ENCODE assay signal across 28 mouse cellular contexts in the genomic region with DNA sequence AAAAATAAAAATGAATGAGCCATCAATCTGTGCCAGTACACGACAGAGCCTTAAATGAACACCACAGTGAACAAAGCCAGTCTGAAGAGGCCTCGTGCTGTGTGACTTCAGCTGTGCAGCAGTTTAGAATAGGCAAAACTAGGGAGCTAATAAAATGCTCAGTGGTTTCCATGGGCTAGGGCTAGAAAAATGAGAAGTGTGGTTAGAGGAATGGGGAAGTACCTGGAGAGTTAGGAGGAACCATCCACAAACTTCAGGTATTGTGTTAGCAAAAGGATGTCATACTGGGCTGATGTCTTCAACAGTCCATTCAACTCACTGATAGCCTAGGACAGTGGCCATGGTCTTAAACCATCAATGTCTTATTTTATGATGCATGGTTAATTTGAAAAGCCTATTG.
DNase-seq lines count a peak whose midpoint lies in the region; ATAC-seq and TF ChIP-seq lines count a peak whose summit lies in the region.
"Had no signal": no experiment of that assay in that cellular context is flagged by ENCODE, and none has a peak within 500 bp of the region (broad histone marks: within the 10 kb centered on the region; RNA-seq: fewer than 3 reads in every experiment).

No protein-coding gene starts in this region.

- DNase-seq in A20 (ENCODE audit: low read depth, low spot score) (peak; percentile 12), MEL (ENCODE audit: low read depth, low spot score) (peak; percentile 6)
- no peak for DNase-seq in thymus, postnatal 25 days
- DNase-seq in thymus, adult 18-20 months, result no peak
- DNase-seq in frontal cortex, postnatal 25 days (ENCODE audit: low spot score in 2 of 2), result no peak
- DNase-seq in right cerebral cortex, adult 2 months (ENCODE audit: low spot score in 2 of 2), result no peak
- DNase-seq: adrenal gland, postnatal 10 days; B cell, adult 2 months; cerebellum, adult 11 months; cerebellum, adult 2 months; cerebellum, adult 9-11 months; cerebellum, postnatal 25 days; embryo, embryonic 11 days; forebrain, postnatal 0 days; gastrocnemius, postnatal 36 days; heart, adult 2 months; heart, postnatal 14 days; heart, postnatal 4 days had no signal

- no peak for TF ChIP-seq RAD21 in MEL (IDR thresholded peaks at IDR 0.05; ENCODE audit: low read depth, low read length)

- no peak overlapping the region for H3K9ac ChIP-seq in MEL (ENCODE audit: control insufficient read depth, low read depth, low read length, poor library complexity, severe bottlenecking)
- H3K9ac ChIP-seq: forebrain, embryonic 13.5 days; forebrain, postnatal 0 days; heart, embryonic 13.5 days; hindbrain, embryonic 12.5 days; hindbrain, embryonic 15.5 days had no signal

- no peaks in the 10 kb centered on the region for H3K9me3 ChIP-seq in MEL (replicated peaks; ENCODE audit: insufficient read depth, low read length)
- H3K9me3 ChIP-seq: forebrain, embryonic 10.5 days; forebrain, embryonic 13.5 days; heart, embryonic 10.5 days; heart, embryonic 13.5 days; hindbrain, embryonic 12.5 days; hindbrain, embryonic 15.5 days had no signal

- no peaks in the 10 kb centered on the region for H3K4me1 ChIP-seq in MEL (ENCODE audit: control insufficient read depth in 1 of 2, insufficient read depth in 2 of 2, low read length in 2 of 2)
- H3K4me1 ChIP-seq: hindbrain, embryonic 15.5 days had no signal

- no peaks in the 10 kb centered on the region for H3K27me3 ChIP-seq in MEL (ENCODE audit: control insufficient read depth in 1 of 2, insufficient read depth in 2 of 2, low read length in 2 of 2)
- H3K27me3 ChIP-seq: forebrain, embryonic 13.5 days; heart, embryonic 13.5 days; hindbrain, embryonic 12.5 days; hindbrain, embryonic 15.5 days; Patski had no signal

- ATAC-seq in granulocyte monocyte progenitor cell, adult 5-6 weeks (replicated peaks; ENCODE audit: poor library complexity, severe bottlenecking), result peak; percentile 77
- peak; percentile 78 for ATAC-seq in megakaryocyte progenitor cell, adult 5-6 weeks (replicated peaks; ENCODE audit: poor library complexity)
- ATAC-seq: forebrain, embryonic 13.5 days; forebrain, postnatal 0 days; intestine, postnatal 0 days had no signal

- TF ChIP-seq POLR2A in MEL (IDR thresholded peaks at IDR 0.05; ENCODE audit: control insufficient read depth in 1 of 2, insufficient read depth in 1 of 2, low read depth in 1 of 2, low read length in 2 of 2, poor library complexity in 1 of 2), result no peak

- no peak overlapping the region for H3K4me3 ChIP-seq in MEL (ENCODE audit: control insufficient read depth in 1 of 2, insufficient read depth in 1 of 2, low read depth in 2 of 2, low read length in 2 of 2)
- H3K4me3 ChIP-seq: forebrain, embryonic 10.5 days; forebrain, embryonic 13.5 days; heart, adult 2 months; heart, embryonic 10.5 days; heart, embryonic 13.5 days; hindbrain, embryonic 12.5 days; hindbrain, embryonic 15.5 days had no signal

- no peak for TF ChIP-seq EP300 in MEL (IDR thresholded peaks at IDR 0.05; ENCODE audit: low read depth in 1 of 2, low read length in 2 of 2)

- no peak for TF ChIP-seq CTCF in MEL (IDR thresholded peaks at IDR 0.05 in 2 of 3, conservative IDR thresholded peaks at IDR 0.05 in 1 of 3; ENCODE audit: control insufficient read depth in 1 of 3, insufficient read depth in 1 of 3, low read depth in 2 of 3, low read length in 3 of 3, poor library complexity in 1 of 3, severe bottlenecking in 1 of 3)

- H3K36me3 ChIP-seq in MEL (ENCODE audit: control insufficient read depth in 1 of 2, insufficient read depth in 2 of 2, low read length in 2 of 2), result no peaks in the 10 kb centered on the region
- H3K36me3 ChIP-seq: heart, embryonic 10.5 days had no signal

- H3K79me2 ChIP-seq in MEL (ENCODE audit: control insufficient read depth, insufficient read depth, low read length, poor library complexity), result no peaks in the 10 kb centered on the region

- H3K27ac ChIP-seq in MEL (ENCODE audit: control insufficient read depth, low read depth, low read length), result no peak overlapping the region
- H3K27ac ChIP-seq: forebrain, embryonic 10.5 days; forebrain, embryonic 13.5 days; heart, adult 2 months; heart, embryonic 10.5 days; heart, embryonic 13.5 days; hindbrain, embryonic 12.5 days; hindbrain, embryonic 15.5 days had no signal

TF ChIP-seq in MEL, 35 proteins besides CTCF, POLR2A, EP300 and RAD21:
- TF ChIP-seq TCF12 (IDR thresholded peaks at IDR 0.05; ENCODE audit: low read depth, low read length), result no peak
- TF ChIP-seq TAL1 (IDR thresholded peaks at IDR 0.05; ENCODE audit: low read length), result no peak
- TF ChIP-seq SMC3 (IDR thresholded peaks at IDR 0.05; ENCODE audit: low read depth, low read length), result no peak
- TF ChIP-seq MYC (IDR thresholded peaks at IDR 0.05; ENCODE audit: low read depth, low read length), result no peak
- no peak for TF ChIP-seq NRF1 (IDR thresholded peaks at IDR 0.05; ENCODE audit: insufficient read depth, low read depth, low read length, poor library complexity, severe bottlenecking)
- no peak for TF ChIP-seq CHD1 (IDR thresholded peaks at IDR 0.05; ENCODE audit: low read depth, low read length)
- TF ChIP-seq POLR2AphosphoS2 (IDR thresholded peaks at IDR 0.05; ENCODE audit: low read length), result no peak
- TF ChIP-seq USF1 (IDR thresholded peaks at IDR 0.05; ENCODE audit: low read depth, low read length), result no peak
- no peak for TF ChIP-seq ELF1 (IDR thresholded peaks at IDR 0.05; ENCODE audit: low read depth, low read length)

Comparison
In these comparisons a context has a peak if more than half of its experiments do, and no peak if none do; other contexts are left out.
1. DNase-seq: peak in A20 (single experiment) and MEL (single experiment); none in thymus, postnatal 25 days (single experiment), thymus, adult 18-20 months (0 of 2), frontal cortex, postnatal 25 days (0 of 2) and right cerebral cortex, adult 2 months (0 of 2).